Mouse (Mus musculus) large intestine, adult 2 months (tissue): ENCODE data around the gene Alyref. TPM values are rescaled to one million over a fixed set of nuclear protein-coding genes. Genes with fewer than 3 reads are reported as not detected.
"Not testable (repeated sequence)": the region's sequence is repeated elsewhere in the genome, so short reads cannot be mapped to it uniquely, and the experiment has no call there.

ENCODE experiments used
- DNase-seq: peaks from one replicate; pipeline ENCODE4 v3.0.0-alpha.2; 2012; ENCODE audit warnings: low read depth, low spot score
- WGBS: fragments of 180-500 bp; shearing (Covaris S2); methylation state at CpG from one replicate; pipeline ENCODE4 v1.1.7; 2018; 5-methylcytosine and 5-hydroxymethylcytosine counted together
- polyA plus RNA-seq: library from polyadenylated mRNA; depleted of rRNA; stranded (reverse); fragments of >200 nt; gene quantifications from 2 replicates; pipeline ENCODE4 v1.2.3, GENCODE M21; 2012

Alyref gene
- polyA plus RNA-seq, 1 experiment = 54.0 TPM

GRCm38 (mm10) chr11:120577211-120578023 lies 20.7 kb downstream of the Alyref start:
- DNase-seq = no peak
- 67% methylated on average over 7 of the region's 7 CpGs for WGBS

GRCm38 (mm10) chr11:120576365-120576981 lies 21.7 kb downstream of the Alyref start:
- 74% methylated on average over 3 of the region's 3 CpGs for WGBS
- no peak for DNase-seq

GRCm38 (mm10) chr11:120575940-120576339 lies 22.2 kb downstream of the Alyref start:
- DNase-seq = no peak

- DNase-seq = no peak
- 69% methylated on average over 2 of the region's 2 CpGs for WGBS
Observed at GRCm38 (mm10) chr11:120575046-120575445, 23.1 kb downstream of the Alyref start.

GRCm38 (mm10) chr11:120574278-120574600 lies 23.9 kb downstream of the Alyref start:
- no peak for DNase-seq
- 27% methylated on average over 5 of the region's 5 CpGs for WGBS

- WGBS = under 1% methylated on average over 23 of the region's 23 CpGs
Observed at GRCm38 (mm10) chr11:120573585-120574277, 24.4 kb downstream of the Alyref start.

GRCm38 (mm10) chr11:120572752-120573584 lies 25.2 kb downstream of the Alyref start, which contains the start of gene P4hb:
Gene P4hb, minus strand, starts transcription at chr11:120573253.
- DNase-seq = peak; percentile 98
- under 1% methylated on average over 94 of the region's 94 CpGs for WGBS

More at GRCm38 (mm10) chr11:120573585-120574277, 24.4 kb downstream of the Alyref start:
- DNase-seq = no peak

- WGBS = under 1% methylated on average over 24 of the region's 24 CpGs
- DNase-seq = no peak
Observed at GRCm38 (mm10) chr11:120572417-120572751, 25.8 kb downstream of the Alyref start.

GRCm38 (mm10) chr11:120571754-120572416 lies 26.3 kb downstream of the Alyref start:
- WGBS = 2% methylated on average over 11 of the region's 11 CpGs

GRCm38 (mm10) chr11:120571122-120571521 lies 27.0 kb downstream of the Alyref start:
- WGBS = 45% methylated on average over 3 of the region's 3 CpGs
- no peak for DNase-seq

More at GRCm38 (mm10) chr11:120571754-120572416, 26.3 kb downstream of the Alyref start:
- DNase-seq = no peak

GRCm38 (mm10) chr11:120568324-120568723 lies 29.8 kb downstream of the Alyref start:
- 85% methylated on average over 6 of the region's 6 CpGs for WGBS
- DNase-seq = no peak

- DNase-seq = no peak
- WGBS = 79% methylated on average over 9 of the region's 9 CpGs
Observed at GRCm38 (mm10) chr11:120565114-120565513, 33.1 kb downstream of the Alyref start.

- DNase-seq = no peak
- 93% methylated on average over 13 of the region's 13 CpGs for WGBS
Observed at GRCm38 (mm10) chr11:120562949-120563348, 35.2 kb downstream of the Alyref start.

GRCm38 (mm10) chr11:120560952-120561728 lies 37.0 kb downstream of the Alyref start:
- WGBS = 89% methylated on average over 13 of the region's 13 CpGs
- DNase-seq = no peak

- WGBS = 82% methylated on average over 6 of the region's 6 CpGs
- DNase-seq = not testable (repeated sequence)
Observed at GRCm38 (mm10) chr11:120558843-120559242, 39.3 kb downstream of the Alyref start.

- no peak for DNase-seq
- 49% methylated on average over 2 of the region's 2 CpGs for WGBS
Observed at GRCm38 (mm10) chr11:120555260-120555659, 42.9 kb downstream of the Alyref start.

- WGBS = 66% methylated on average over 7 of the region's 7 CpGs
- no peak for DNase-seq
Observed at GRCm38 (mm10) chr11:120554834-120555233, 43.3 kb downstream of the Alyref start.

- no peak for DNase-seq
- 46% methylated on average over 5 of the region's 5 CpGs for WGBS
Observed at GRCm38 (mm10) chr11:120552736-120553135, 45.4 kb downstream of the Alyref start.
